9 mouse cellular contexts compared by ENCODE assay signal in the genomic region with DNA sequence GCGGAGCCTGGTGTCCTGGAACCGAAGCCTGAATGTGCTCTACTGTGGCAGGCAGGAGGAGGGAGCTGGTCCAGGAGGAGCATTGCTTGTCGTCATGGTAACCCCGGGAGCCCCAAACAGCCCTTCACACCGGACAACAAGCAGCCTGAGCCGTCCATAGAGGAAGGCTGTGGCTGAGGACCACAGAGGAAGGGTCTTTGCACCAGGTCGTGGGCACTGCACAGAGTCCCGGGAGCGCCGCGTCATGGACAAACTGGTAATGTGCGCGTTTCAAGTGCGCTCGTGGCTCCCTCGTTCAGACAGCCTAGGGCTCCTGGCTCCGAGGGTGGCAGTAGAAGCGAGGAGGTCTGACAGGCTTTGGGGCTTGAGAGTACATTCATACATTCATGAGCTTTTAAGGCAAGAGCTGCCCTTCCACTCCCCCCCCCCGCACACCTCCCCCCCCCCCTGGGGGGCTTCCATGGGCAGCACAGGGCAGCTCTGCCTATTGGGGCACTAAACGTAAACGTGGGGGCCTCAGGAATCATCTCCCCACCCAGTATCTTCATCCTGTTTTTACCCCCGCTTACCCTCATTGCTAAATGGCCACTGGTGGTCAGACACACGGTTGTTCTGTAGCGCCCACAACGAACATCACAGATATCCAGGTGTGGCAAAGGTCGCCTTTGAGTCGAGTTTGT. TPM values are rescaled to one million over a fixed set of nuclear protein-coding genes. Genes with fewer than 3 reads are reported as not detected.
DNase-seq lines count a peak whose midpoint lies in the region; ATAC-seq and TF ChIP-seq lines count a peak whose summit lies in the region.
"Had no signal": no experiment of that assay in that cellular context is flagged by ENCODE, and none has a peak within 500 bp of the region (broad histone marks: within the 10 kb centered on the region; RNA-seq: fewer than 3 reads in every experiment).

No protein-coding gene starts in this region.

- H3K9me3 ChIP-seq in heart, embryonic 16.5 days (replicated peaks; ENCODE audit: control insufficient read depth, low read length): no peaks in the 10 kb centered on the region
- no peaks in the 10 kb centered on the region for H3K9me3 ChIP-seq in liver, embryonic 16.5 days (replicated peaks; ENCODE audit: control insufficient read depth, low read length)

- 9% methylated on average over 26 of the region's 27 CpGs for WGBS in heart, embryonic 16.5 days
- 8% methylated on average over 27 of the region's 27 CpGs for WGBS in liver, embryonic 16.5 days (ENCODE audit: insufficient replicate concordance)
- WGBS in thymus, adult 2 months: 25% methylated on average over 27 of the region's 27 CpGs

- no peak for TF ChIP-seq POLR2A in thymus, adult 2 months (IDR thresholded peaks at IDR 0.05; ENCODE audit: control insufficient read depth, extremely low read depth, insufficient read depth, low read length, poor library complexity)

- DNase-seq in kidney, adult 18-20 months: peak; percentile 5
- no peak for DNase-seq in kidney, adult 11 months
- DNase-seq in embryo, embryonic 11 days: peak; percentile 83
- DNase-seq in layer of hippocampus, adult 2 months (ENCODE audit: low spot score in 2 of 2): peak; percentile 28 to 48
- peak; percentile 71 to 81 for DNase-seq in right cerebral cortex, postnatal 10 days (ENCODE audit: low spot score in 2 of 2)
- no peak for DNase-seq in thymus, adult 2 months

- no peaks in the 10 kb centered on the region for H3K36me3 ChIP-seq in heart, embryonic 16.5 days (ENCODE audit: control insufficient read depth, insufficient read depth)
- no peaks in the 10 kb centered on the region for H3K36me3 ChIP-seq in liver, embryonic 16.5 days (ENCODE audit: control insufficient read depth, insufficient read depth)
- no peaks in the 10 kb centered on the region for H3K36me3 ChIP-seq in thymus, adult 2 months (ENCODE audit: control insufficient read depth, insufficient read depth, low read length)
- H3K36me3 ChIP-seq: G1E had no signal

- peak overlapping the region; percentile 2; the same call in 1 of the 2 replicates for H3K9ac ChIP-seq in heart, embryonic 16.5 days (ENCODE audit: low read length)
- H3K9ac ChIP-seq in liver, embryonic 16.5 days (ENCODE audit: low read depth, low read length): no peak overlapping the region

- peak; percentile 38; the same call in 1 of the 2 replicates for ATAC-seq in heart, embryonic 16.5 days (replicated peaks; ENCODE audit: extremely low read depth, insufficient read depth, low FRiP score)
- no peak for ATAC-seq in liver, embryonic 16.5 days (ENCODE audit: low read depth)

- peak overlapping the region; percentile 70 for H3K4me2 ChIP-seq in heart, embryonic 16.5 days (ENCODE audit: low read depth, low read length)
- H3K4me2 ChIP-seq in liver, embryonic 16.5 days (ENCODE audit: low read depth, low read length): 0 out of 2 replicates have a peak overlapping the region, but pooled peaks have one; percentile 36

- H3K27ac ChIP-seq in heart, embryonic 16.5 days (ENCODE audit: low read length): no peak overlapping the region
- H3K27ac ChIP-seq in layer of hippocampus, adult 2 months: peak overlapping the region; percentile 83
- H3K27ac ChIP-seq in liver, embryonic 16.5 days (ENCODE audit: low read length): no peak overlapping the region
- H3K27ac ChIP-seq in thymus, adult 2 months (ENCODE audit: control insufficient read depth, insufficient read depth, low read length): no peak overlapping the region

- no peaks in the 10 kb centered on the region; the same call in 1 of the 2 replicates for H3K27me3 ChIP-seq in heart, embryonic 16.5 days (ENCODE audit: control insufficient read depth, insufficient read depth, low read length)
- H3K27me3 ChIP-seq in liver, embryonic 16.5 days (ENCODE audit: control insufficient read depth, insufficient read depth, low read depth, low read length): no peaks in the 10 kb centered on the region
- no peaks in the 10 kb centered on the region; the same call in 1 of the 2 replicates for H3K27me3 ChIP-seq in thymus, adult 2 months (ENCODE audit: control insufficient read depth, insufficient read depth, low read length)

- peak; percentile 63 for TF ChIP-seq CTCF in layer of hippocampus, adult 2 months (conservative IDR thresholded peaks at IDR 0.05)
- TF ChIP-seq CTCF in thymus, adult 2 months (IDR thresholded peaks at IDR 0.05; ENCODE audit: borderline replicate concordance, control insufficient read depth, extremely low read depth, insufficient read depth, low read length, poor library complexity): no peak

- peaks cover 9% of the 10 kb centered on the region for H3K4me1 ChIP-seq in heart, embryonic 16.5 days (ENCODE audit: control insufficient read depth, insufficient read depth, low read length)
- H3K4me1 ChIP-seq in liver, embryonic 16.5 days (ENCODE audit: control insufficient read depth, low read depth, low read length): no peaks in the 10 kb centered on the region
- H3K4me1 ChIP-seq in thymus, adult 2 months (replicated peaks; ENCODE audit: control insufficient read depth, insufficient read depth, low read length): peaks cover 2% of the 10 kb centered on the region

- H3K4me3 ChIP-seq in heart, embryonic 16.5 days (ENCODE audit: low read length): peak overlapping the region; percentile 45
- peak overlapping the region; percentile 59 for H3K4me3 ChIP-seq in layer of hippocampus, adult 2 months
- H3K4me3 ChIP-seq in liver, embryonic 16.5 days (ENCODE audit: low read depth, low read length): no peak overlapping the region
- H3K4me3 ChIP-seq in thymus, adult 2 months (ENCODE audit: control insufficient read depth, insufficient read depth, low read length): no peak overlapping the region

RNA-seq across cellular contexts. Expression of a gene that starts 48.6 kb away (rescaled TPM):
- polyA plus RNA-seq in heart, embryonic 16.5 days (2015; fragmentation: Nextera tagmentation; extraction: Ambion mirVana): 0.05 and 0.10 TPM in 2 replicates
- 1 to 10 TPM; 3.5 to 4.5 TPM for total RNA-seq in layer of hippocampus, adult 2 months (2021)
- polyA plus RNA-seq in liver, embryonic 16.5 days (2015; fragmentation: Nextera tagmentation; extraction: Ambion mirVana): not detected in 2 replicates
- 0.06 and 0.07 TPM in 2 replicates for polyA plus RNA-seq in thymus, adult 2 months (2012; rRNA removed)
- polyA plus RNA-seq: G1E had no signal

Comparison
In these comparisons a context has a peak if more than half of its experiments do, and no peak if none do; other contexts are left out.
1. DNase-seq: peak in kidney, adult 18-20 months (single experiment), embryo, embryonic 11 days (single experiment), layer of hippocampus, adult 2 months (2 of 2) and right cerebral cortex, postnatal 10 days (2 of 2); none in kidney, adult 11 months (single experiment) and thymus, adult 2 months (single experiment).
2. H3K4me3 ChIP-seq: peak in heart, embryonic 16.5 days (single experiment) and layer of hippocampus, adult 2 months (single experiment); none in liver, embryonic 16.5 days (single experiment) and thymus, adult 2 months (single experiment).